Mouse (Mus musculus) lung, postnatal 36 days (tissue): ENCODE data around the gene 9030612E09Rik.
A peak's percentile ranks its signal among the peaks of the same experiment; 100 is the strongest.

ENCODE experiments used
- DNase-seq: peaks from one replicate; pipeline ENCODE4 v3.0.0; 2022; ENCODE audit warnings: mixed read lengths

The 9030612E09Rik gene

DNA sequence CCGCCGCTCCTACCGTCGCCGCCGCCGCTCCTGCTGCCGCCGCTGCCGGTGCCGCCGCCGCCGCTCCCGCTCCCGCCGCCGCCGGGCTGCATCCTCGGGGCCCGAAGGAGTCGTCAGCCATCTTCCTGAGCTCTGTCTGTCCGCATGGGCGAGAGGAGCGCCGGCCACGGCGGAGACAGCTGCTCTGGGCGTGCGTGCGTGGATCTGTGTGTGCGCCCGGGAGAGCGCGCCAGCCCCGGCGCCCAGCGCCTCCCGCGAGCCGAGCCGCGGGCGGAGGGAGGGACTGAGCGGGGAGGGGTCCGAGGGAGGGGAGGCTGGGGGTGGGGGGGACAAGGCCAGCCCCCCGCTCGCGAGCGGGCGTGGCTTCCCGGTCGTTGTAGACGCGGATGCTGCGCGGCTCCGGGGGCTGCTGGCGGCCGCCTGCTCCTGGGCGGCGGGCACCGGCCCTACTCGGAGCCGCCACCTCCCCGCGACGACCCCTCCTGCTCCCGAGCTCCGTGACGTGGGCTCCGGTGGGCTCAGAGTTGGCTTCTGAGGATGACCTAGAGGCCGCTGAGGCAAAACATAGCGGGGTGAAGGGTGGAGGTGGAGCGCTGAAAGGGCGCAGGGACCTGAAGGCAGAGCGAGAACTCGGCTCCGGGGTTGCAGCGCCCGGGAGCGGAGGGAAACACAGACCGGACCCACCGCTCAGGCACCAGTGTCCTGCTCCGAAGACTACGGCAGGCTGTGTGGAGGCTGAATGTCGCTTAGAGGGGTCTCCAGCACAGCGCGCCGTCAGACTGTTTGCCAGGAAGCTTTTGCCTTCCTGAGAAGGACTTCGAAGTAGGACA, at the start of gene 9030612E09Rik, which contains the start of gene Sobp:
9030612E09Rik (plus strand) TSS at position 379 of the 830 bp plus-strand sequence.
Sobp (minus strand) TSS at position 205 of the 830 bp plus-strand sequence.
- peak; percentile 7 for DNase-seq

- DNase-seq: no peak
Measured at GRCm38 (mm10) chr10:43128750-43129149, 45.8 kb upstream of the 9030612E09Rik start.

DNA sequence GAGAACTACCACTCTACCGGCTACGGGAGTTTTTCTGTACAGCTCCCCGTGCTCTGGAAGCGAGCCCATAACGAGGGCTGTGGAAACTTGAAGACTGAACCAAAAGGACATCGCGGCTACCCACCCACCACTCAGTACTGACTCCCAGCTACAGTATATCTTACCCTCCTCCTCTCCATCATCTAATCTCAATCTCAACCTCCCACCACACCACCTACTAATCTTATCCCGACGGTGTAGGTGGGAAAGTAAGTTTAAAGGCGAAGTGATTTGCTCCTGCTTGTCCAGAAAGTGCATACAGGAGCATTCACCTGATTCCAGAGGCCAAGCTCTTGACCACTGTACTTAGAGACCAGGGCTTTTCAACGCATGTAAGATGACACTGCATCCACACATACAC, 40.5 kb upstream of the 9030612E09Rik start:
- no peak for DNase-seq

- DNase-seq: no peak
Measured at GRCm38 (mm10) chr10:43143173-43143572, 31.3 kb upstream of the 9030612E09Rik start.

DNA sequence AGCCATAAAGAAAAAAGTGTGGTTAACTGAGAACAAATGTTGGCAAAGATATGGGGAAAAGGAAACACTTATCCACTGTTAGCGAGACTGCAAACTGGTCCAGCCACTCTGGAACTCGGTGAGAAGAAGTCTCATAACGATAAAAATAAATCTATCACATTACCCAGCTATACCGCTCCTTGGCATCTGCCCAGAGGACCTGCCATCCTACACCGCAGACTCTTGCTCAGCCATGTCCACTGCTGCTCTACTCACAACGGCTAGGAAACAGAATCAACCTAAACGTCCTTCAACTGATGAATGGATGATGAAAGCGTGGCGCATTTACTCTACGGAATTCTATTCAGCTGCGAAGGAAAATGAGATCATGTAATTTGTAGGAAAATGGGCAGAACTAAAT, 26.0 kb upstream of the 9030612E09Rik start:
- no peak for DNase-seq

DNA sequence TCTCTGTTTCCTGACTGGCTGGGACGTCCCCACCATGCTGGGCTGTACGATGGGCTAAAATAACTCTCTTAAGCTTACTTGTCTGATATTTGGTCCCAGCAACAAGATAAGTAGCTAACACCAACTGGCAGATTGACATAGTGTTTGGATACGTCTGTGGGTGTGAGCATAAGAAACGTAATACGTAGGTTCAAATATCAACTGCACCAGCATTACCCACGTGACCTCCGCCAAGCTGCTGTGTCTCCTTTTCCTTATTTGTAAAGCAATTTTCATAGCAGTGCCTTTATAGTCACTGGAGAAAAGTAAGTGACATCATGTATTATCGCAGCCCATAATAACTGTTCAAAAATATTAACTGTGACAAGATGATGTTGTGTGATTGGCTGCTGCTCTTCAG, 21.9 kb upstream of the 9030612E09Rik start:
- no peak for DNase-seq

- DNase-seq: peak; percentile 79
Measured at GRCm38 (mm10) chr10:43155046-43155560, 19.4 kb upstream of the 9030612E09Rik start.

DNA sequence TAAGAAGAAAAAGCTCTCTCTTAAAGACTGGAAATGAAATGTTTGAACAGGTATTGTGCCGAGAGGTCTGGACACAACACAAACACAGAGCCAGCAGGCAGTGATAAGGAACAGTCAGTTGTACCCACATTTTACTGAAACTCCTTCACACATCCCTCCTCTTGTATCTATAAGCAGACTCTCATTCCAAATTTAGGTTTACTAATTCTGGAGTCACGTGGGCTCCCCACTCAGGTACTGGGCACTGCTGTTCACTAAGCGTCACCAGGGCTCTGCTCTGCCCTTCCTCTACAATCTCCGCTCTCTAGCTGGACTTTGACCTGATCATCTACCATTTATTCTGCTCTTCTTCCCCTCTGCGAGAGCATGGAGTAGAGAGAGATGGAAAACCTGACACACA, 15.6 kb upstream of the 9030612E09Rik start:
- DNase-seq: no peak

DNA sequence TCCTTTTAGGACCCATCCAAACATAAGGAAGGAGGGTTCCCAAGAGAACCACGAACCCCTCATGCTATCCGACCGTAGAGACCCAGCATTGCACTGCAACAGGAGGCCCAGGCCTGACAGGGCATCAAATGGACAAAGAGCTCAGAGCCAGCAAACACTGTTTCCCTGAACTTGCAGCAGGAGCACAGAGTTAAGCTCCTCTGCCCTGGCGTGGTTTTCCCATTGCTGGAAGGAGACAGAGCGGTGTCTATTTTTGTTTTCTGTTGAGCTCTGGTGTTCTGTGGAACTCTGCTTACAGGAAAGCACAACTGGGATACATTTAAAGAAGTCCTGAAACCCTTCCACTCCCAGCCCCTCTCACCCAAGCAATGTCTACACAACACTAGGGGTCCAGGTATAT, 15.2 kb upstream of the 9030612E09Rik start:
- no peak for DNase-seq

DNA sequence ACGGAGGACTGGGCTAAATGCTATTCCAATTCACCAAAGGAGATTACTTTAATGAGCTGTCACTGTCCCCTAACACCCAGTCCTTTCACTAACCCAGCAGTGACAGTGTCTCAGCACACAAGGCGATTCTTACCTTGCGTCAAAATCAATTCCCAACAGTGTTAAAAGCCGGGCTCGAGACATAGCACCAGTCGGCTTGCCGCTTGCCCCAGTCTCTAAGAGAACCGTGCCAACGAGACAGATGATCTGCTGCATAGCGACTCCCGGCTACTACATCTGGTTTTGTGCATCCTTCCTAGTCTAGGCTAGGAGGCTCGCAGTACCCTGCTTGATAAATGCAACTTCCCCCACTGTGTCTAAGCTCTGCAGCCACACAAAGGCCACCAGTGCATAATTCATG, 12.2 kb upstream of the 9030612E09Rik start:
- no peak for DNase-seq

DNA sequence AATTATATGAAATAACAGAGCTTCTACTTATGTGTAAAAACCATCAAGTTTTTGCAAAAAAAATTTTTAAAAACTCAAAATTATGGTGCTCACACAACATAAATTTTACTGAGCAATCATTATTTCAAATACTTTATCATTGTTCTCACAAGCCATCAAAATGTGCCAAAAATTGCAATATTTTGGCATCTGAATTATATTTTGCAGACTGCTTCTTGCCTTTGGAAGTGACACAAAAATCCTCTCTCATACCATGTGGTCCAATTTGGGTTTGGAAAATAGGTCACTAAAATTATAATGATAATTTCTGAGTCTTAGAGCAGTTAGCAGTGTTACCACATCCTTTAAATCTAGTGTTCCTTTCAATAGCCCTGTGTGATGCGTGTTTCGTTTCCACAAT, 10.1 kb upstream of the 9030612E09Rik start:
- DNase-seq: no peak

GRCm38 (mm10) chr10:43166146-43166545, 8.4 kb upstream of the 9030612E09Rik start:
- no peak for DNase-seq

GRCm38 (mm10) chr10:43166817-43167216, 7.7 kb upstream of the 9030612E09Rik start:
- no peak for DNase-seq

DNA sequence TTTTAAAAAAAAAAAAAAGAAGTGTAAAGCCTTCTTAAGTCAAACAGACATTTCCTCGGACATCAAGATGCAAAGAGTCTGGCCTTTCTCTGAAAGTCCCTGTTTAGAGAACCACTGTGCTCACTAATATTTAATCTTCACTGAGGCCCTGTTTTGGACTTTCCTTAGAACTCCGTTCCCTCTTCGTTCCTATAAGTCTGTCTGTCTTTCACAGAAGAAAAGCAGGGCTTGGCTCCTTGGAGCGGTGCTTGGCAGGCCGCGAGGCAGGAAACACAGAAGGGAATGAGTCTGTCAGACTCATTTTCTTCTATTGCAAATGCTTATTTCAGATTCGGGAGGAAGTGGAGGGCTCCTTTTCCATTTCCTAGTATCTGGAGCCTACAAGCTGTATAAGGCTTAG, 5.7 kb upstream of the 9030612E09Rik start:
- DNase-seq: no peak

- DNase-seq: no peak
Measured at GRCm38 (mm10) chr10:43171106-43171505, 3.4 kb upstream of the 9030612E09Rik start.

DNA sequence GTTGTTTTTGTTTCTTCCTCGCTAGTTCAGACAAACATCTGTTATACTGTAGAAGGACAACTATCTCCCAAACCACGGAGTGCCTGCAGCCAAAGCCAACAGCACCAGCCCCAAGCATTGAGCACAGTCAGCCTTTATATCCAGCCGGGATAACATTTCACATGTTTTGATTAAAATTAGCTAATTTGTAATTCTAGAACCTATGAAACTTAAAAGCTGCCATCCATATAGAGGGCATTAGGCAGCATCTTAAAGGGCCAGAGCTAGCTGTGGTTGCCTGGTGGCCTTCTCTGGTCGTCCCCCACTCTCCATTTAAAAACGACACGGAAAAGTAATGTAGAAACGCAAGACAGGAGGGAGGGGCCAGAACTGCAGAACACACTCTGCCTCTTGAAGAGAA, 2.4 kb upstream of the 9030612E09Rik start:
- no peak for DNase-seq

GRCm38 (mm10) chr10:43172554-43172953, 1.9 kb upstream of the 9030612E09Rik start:
- no peak for DNase-seq

DNA sequence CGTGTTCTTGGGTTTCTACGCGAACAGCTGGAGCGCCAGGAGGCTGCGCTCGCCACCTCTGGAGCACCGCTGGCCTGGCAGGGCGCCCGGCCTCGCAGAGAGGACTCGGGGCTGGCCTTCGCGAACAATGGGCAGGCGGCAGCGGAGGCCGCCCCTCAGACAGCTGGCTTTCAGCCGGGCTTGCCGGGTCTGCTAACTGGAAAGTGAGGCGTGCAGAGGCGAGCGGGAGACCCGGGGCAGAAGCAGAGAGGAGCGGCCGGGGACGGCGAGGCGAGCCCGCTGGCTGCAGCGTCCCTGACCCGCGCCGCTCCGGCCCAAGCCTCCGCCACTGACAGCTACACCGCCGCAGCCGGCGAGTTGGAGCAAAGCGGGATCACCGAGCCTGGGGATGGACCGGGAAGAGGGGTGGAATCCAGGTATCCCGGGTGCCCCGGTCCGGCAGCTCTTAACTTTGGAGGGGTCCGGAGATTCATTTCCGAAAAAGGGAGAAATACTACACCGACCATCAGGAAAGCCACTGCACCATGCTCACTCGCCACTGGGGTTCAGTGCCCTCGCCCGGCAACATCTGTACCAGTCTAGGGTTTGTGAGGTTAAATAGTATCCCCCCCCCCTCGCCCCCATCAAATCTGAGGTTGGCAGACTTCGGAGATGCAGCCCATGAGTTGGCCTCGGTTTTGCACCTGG, 1.2 kb upstream of the 9030612E09Rik start:
- DNase-seq: peak; percentile 43

- no peak for DNase-seq
Measured at GRCm38 (mm10) chr10:43173828-43174325, 627 bp upstream of the 9030612E09Rik start.

DNA sequence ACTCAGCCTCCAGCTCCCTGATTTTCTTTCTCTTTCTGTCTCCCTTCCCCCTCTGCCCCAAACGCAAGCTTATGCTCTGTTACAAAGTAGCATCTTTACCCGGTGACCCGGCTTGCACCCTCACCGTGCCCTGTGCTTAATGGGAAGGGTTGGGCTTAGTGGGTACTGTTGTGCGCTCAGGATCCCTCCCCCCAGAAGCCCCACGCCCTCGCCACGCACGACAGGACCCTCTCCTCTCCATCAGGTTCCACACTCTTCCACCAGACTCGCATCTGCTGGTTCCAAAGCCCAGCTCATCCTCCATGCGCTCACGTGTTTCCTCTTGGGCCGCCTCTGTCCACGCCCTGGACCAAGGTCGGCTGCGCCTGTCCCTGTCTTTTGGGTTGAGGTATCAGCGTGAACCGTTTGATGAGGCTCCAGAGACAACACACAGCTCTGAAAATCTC, 675 bp downstream of the 9030612E09Rik start:
- no peak for DNase-seq

DNA sequence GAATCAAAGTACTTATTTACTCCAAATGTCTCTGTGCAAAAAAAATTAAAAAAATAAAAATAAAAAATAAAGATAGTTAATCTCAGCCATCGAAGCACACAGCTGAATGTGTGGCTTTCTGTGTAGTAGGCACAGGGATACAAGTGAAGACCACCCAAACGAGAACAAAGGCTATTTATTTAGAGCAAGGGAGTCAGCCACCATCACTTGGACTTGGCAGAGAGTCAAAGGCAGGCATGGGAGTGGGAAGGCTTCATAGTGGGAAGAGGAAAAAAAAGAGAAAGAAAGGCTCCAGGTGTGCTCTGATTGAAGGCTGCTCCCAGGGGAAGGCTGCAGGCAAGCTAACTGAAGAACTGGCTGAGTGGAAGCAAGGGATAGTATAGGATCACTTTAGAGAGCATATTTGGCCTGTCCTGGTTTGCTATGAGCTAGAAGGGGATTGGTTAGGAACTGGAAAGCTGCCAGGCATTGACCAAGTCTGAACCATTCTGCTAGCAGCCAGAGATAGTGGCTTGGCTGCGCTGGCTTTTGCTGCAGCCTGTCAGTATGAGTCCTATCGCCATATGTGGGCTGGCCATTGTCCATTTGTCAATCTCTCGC, 5.9 kb downstream of the 9030612E09Rik start:
- no peak for DNase-seq

DNA sequence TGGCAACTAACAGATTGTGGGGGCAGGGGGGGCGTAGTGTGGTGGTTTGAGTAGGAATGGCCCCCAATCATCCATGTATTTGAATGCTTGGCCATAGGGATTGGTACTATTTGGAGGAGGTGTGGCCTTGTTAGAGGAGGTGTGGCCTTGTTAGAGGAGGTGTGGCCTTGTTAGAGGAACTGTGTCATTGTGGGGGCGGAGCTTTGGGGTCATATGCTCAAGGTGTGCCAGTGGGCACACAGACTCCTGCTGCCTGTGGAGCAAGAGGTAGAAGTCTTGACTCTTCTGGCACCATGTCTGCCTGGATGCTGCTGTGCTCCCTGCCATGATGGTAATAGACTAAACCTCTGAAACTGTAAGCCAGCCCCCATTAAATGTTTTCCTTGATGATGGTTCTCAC, 25.7 kb downstream of the 9030612E09Rik start:
- DNase-seq: no peak

DNA sequence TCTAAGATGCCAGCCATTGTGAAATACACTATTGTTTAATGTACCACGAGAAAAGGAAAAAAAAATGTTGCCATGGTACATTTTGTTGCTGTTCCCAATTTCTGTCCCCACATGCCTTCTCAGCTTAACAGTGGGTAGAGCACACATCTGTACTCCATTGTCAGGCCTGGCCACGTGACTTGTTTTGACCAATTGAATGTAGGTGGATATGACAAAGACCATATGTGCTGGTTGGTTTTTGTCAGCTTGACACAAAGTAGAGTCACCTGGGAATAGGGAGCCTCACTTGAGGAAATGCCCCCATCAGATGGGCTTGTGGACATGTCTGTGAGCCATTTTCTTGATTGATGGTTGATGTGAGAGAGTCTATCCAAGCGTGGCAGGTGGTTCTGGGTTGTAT, 29.4 kb downstream of the 9030612E09Rik start:
- no peak for DNase-seq
